Mouse (Mus musculus): ENCODE results near the gene Mcur1.

Mcur1 gene

DNA sequence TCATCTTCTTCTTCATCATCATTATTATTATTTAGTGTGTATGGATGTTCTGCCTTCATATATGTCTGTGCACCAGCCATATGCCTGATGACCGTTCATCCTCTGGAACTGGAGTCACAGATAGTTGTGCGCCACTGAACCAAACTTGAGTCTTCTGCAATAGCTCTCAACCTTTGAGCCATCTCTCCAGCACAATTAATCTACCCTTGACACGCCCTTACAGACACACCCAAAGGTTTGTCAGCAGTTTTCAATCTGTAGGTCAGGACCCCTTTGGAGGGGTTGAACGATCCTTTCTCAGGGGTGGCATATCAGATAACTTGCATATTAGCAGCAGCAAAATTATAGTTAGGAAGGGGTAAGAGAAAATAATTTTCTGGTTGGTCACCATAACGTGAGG lies 4.7 kb upstream of the Mcur1 start:
- DNase-seq (ENCODE audit: low spot score): no peak

DNA sequence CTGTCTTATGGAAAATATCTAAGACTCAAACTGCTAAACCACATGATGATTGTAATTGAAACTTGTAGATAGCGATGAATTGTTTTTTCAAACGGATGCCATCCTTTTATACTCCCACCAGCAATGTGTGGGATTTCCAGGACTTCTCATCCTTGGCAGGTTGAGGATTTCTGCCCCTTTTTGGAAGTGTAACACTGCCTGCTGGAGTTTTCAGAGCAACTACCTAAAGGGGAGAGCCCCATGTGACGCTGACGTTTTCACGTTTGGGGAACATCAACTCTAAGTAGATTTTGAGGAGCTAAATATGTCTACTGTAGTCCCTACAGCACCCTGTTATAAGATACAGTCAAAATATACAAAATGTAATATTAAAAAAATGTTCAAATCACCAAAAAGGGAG lies 2.7 kb upstream of the Mcur1 start:
- DNase-seq (ENCODE audit: low spot score): no peak

DNA sequence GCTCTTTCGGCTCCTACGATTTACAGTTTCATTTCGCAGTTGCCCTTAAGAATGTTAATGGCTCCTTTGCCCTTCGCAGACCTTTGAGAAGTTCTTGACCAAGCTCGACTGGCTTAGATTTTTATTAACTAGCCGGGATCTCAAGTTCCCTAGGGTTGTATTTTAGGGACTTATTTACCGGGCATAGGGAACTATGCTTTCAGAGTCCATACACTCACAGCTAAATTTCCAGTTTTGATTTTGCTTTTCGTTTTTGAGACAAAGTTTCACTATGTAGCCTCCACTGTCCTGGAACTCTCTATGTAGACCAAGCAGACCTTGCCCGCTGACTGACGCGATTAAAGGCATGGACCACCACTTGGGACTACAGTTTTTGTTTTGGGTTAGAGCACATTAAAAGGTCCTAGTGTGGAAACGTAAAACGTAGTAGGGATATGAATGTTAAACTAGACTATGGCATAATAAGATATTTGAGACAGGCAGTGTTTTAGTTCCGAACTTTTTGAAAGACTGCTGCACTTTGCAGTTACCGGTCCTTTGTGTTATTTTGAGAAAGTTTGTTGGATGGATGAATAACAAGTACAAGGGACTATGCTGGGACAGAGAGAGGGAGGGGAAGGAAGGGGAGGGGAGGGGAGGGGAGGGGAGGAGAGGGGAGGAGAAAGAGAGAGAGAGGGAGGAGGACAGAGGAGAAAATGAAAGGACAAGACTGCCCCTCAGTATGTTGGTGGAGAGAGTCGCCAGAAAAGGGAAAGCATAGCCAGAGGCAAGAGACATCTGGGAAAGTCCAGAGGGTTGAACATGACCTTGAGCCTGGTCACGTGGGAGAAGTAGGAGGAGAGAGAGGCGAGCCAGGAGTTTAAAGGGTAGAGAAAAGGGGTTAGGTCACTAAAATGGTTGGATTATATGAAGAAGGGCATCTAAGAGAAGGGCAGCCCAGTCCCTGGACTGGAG lies 744 bp upstream of the Mcur1 start:
- peak; percentile 24 for DNase-seq (ENCODE audit: low spot score)

DNA sequence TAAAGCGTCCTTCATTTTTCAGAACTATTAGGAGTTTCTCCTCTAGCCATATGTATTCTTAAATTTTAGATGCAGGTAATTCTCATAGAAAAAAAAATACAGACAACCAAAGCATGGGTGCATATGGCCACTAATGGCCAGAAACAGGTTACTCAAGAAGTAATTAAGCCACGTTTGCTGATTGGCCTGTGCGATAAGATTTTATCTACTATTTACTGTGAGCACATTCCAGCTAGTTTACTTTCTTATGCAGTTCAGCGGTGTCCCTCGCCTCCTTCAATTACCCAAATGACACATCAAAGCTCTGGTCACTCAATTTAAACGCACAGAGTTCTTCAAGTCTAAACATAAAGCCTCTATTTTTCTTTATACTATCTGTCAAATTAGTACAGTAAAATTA lies 1.0 kb downstream of the Mcur1 start:
- no peak for DNase-seq (ENCODE audit: low spot score)

DNA sequence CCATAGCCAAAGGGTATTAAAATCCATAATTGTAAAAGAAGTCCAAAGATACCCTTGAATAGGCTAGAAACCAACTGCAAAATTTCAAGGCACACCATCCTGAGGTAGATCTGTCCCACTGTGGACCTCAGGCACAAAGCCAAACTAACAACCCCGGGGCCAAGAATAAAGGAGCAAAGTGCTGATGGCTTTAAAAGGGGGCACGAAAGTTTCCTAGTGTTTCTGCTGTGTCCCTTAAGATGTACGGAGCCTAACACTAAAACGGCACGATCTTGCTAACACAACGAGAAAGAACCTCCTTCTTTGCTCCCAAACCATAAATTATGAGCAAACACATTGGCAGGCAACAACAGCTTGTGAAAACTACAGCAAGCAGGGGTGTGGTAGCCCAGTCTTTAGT lies 1.6 kb downstream of the Mcur1 start:
- no peak for DNase-seq (ENCODE audit: low spot score)

DNA sequence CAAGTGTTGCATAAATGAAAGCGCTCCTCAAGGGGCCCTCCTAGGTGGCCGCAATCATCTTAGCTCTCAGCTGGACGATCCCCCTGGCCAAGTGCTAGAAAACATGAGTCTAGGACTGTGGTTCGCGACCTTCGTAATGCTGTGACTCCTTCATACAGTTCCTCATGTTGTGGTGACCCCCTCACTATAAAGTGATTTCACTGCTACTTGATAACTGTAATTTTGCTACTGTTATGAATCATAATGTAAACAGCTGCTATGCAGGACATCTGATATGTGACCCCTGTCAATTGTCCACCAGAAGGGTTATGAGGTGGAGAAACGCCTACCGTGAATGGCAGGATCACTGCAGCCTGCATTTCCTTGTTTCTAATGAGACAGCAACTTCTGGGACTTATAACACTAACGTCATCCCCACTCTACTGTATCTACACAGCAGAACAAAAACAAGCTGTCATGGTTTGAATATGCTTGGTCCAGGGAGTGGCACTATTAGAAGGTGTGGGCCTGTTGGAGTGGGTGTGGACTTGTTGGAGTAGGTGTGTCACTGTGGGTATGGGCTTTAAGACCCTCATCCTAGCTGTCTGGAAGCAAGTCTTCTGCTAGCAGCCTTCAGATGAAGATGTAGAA lies 3.0 kb downstream of the Mcur1 start:
- no peak for DNase-seq (ENCODE audit: low spot score)

DNA sequence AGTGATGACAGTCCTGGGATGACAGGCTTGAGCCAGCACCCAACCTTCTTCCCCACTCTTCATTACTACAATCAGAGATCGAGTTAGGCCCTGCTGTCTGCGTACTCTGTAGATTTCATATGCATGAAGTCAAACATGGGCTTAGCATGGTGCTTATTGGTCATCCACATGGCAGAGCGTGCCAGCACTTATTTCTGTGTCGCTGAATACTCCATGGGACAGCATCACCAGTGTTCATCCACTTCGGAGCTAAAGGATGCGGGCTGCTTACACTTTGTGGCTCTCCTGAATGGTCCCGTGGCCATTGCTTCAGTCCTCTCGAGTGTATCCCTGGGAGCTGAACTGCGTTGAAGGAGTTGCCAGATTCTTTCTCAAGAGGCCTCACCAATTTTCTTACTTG lies 4.7 kb downstream of the Mcur1 start:
- no peak for DNase-seq (ENCODE audit: low spot score)

DNA sequence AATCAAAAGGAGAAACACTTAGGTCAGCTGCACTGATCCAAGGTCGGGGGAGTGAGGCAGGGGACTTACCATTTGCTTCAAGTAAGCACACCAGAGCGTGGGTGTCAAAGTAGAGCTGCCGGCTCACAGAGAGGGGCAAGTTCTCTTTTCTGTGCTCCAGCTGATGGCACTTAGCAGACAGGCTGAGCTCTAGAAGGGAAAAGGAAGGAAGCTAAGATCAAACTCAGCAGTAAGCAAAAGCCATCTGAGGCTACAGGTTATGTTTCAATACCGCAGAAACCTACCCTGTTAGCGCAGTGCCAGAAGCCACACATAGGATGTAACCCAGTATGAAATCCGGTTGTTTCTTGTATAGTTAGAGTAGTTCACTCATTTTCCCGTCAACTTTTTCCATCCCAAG lies 5.2 kb downstream of the Mcur1 start:
- no peak for DNase-seq (ENCODE audit: low spot score)

DNA sequence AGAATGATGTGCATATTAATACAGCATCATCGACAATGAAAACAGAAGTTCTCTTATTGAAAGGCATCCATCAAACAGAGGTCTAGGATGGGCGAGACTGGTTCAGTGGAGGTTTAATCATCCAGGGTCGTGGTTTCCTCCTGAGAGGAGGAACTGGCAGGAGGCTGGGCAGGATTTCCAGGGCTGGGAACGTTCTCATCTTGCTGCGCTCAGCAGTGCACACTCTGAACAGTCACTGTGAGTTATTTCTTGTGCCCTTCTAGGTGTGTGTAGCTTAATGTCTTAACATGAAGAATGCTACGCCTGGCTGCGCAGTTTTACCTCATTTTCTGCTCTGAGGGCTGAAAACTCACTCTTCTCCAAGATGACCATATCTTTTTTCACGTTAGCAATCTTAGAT lies 9.3 kb downstream of the Mcur1 start:
- DNase-seq (ENCODE audit: low spot score): no peak

DNA sequence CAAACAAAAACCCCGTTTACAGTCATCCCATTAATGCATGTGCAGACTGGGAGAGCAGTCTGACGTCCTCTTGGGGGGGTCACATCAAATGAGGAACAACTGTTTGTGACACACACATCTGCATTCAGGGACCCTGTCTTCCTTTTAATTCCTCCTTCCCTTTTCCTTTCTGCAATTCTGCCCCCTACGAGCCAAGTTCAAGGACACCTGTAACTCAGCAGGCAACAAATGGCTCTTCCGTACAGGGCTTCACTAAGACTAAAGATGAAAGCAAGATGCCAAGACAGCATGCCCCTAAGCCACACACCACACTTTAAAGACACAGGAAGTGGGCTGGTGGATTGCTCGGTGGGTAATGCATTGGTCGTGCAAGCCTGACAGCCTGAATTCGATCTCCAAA lies 10.1 kb downstream of the Mcur1 start:
- DNase-seq (ENCODE audit: low spot score): no peak

DNA sequence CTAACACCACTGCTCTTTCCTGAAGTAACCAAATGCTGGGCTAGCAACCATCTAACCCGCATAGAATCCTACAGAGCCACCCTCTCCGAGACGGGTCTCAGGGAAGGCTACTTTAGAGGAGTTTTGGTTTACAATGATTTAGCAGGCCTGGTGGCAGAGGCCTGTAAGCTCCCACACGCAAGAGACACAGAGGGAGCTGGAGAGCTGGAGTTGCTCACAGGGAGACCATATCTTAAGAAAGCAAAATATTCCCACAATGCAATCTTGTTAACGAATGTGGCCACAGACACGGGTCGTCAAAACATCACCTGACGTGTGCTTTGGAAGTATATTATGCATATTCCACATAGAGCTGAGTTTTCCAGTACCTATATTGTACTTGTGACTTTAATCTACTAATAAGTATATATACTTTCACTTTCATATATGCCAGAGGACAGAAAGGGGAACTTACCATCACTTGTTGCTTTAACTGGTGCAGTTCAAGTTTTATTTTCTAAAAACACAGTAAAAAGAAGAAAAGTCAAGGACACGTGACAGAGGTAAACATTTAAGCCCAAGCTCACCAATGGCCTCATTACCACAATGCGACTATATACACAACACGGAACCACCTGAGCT lies 10.8 kb downstream of the Mcur1 start:
- no peak for DNase-seq (ENCODE audit: low spot score)

DNA sequence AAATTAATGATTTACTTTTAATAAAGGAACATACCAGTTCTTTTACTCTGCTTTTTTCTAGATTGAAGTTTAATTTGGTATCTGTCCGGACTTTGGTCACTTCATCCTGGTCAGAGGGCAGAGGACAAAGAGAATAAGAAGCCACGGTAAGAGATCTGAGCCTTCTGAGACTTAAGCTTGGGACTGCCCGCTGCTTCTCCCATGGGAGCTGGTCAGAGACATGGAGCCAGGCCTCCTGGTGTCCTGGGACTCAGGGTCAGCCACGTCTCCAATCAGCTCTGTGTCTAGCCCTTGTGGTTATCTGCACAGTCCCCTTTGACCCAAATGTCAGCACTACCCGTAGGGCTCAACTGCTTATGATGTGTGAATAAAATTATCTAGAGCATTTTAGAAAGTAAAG lies 11.4 kb downstream of the Mcur1 start:
- DNase-seq (ENCODE audit: low spot score): no peak

DNA sequence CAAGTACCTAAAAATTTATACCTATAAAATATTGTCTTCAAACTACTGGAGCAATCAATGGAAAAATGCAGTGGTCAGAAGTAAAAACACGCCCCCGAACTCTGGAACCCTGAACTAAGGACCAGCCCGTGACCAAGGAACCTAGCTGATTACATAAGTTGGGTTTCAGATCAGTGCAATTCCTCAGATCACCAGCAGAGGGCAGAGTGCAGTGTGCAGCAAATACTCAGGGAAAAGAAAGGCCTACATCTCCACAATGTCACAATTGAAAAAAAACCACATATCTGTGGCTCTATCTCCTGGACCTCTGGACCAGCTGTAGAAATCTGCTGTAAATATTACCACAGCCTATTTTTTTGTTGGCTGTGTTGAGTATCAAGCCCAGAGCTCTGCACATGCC lies 13.1 kb downstream of the Mcur1 start:
- DNase-seq (ENCODE audit: low spot score): peak; percentile 79

DNA sequence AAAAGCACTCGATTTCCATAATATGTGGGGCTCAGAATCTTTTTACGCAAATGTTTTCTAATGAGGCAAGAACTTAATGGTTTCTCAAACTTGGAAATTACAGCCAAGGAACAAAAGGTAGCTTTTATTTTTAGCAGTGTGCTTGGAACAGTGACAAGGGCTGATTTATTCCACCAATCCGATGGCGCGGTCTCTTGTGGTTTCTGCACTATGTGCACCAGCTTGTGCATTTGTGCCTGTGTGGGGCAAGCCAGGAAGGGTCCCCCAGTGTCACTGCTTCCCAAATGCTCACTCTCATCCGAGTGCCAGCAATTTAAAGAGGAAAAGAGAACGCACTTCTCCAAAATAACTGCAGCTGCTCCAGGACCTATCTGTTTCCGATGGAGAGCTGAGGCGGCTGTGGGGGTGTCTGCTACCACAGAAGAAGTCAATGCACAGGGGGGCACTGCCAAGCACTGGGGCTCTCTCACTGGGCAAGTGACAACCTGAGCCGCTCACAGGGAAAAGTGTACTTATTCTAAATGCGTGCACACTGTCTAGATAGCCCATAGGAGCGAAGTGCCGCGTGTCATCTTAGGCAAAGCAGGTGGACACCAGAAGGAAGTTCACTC lies 19.7 kb downstream of the Mcur1 start:
- DNase-seq (ENCODE audit: low spot score): no peak

DNA sequence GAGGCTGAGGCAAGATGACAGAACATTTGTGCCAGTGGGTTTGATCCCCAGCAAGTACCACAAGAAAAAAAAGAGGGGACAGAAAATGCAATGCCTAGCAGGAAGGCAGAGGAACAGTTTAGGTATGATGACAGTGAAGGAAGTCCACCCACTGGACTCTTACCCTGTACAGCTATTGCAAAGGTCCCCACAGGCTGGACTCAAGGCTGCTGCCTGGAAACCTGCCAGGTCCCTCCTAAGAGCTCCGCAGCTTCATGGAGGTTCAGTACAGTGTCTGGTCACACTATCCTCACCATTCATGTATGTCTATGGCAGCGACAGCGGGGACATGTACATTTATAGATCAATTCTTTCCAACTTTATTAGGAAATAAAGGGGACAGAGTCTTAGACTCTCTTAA lies 20.6 kb downstream of the Mcur1 start:
- no peak for DNase-seq (ENCODE audit: low spot score)

DNA sequence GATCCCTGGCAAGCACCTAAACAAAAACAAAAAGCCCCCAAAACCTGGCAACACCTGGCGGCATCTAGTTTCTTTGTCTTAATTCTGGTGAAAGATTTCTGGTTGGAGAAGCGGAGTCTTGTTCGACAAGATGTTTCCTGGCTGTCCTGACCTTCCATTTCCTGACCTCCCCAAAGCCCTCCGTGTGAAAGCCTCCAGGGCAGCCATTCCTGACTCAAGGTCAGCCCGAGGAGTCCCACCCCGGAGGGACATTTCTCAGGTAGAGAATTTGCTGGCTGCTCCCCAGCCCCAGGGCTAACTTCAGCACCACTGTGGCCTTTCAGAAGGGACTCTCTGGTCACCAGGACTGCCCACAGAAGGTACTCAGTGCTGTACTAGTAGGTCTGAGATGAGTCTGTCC lies 22.1 kb downstream of the Mcur1 start:
- no peak for DNase-seq (ENCODE audit: low spot score)

DNA sequence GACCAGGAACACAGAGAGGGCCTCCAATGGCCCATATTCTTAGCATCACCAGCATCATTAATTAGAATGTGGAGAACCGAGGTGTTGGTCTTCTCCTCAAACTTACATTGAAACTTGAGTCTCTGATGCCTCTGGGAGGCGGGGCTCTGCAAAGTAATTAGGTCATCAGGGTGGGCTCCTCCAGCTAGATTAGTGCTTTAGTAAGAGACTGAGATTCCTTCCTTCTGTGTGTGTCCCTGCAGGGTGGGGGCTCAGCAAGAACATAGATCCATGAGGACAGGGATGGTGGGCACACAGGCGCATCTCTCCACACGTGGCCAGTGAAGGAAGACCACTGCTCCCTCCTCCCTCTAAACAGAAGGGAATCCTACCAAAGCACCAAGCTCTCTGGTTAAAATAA lies 26.0 kb downstream of the Mcur1 start:
- DNase-seq (ENCODE audit: low spot score): no peak

DNA sequence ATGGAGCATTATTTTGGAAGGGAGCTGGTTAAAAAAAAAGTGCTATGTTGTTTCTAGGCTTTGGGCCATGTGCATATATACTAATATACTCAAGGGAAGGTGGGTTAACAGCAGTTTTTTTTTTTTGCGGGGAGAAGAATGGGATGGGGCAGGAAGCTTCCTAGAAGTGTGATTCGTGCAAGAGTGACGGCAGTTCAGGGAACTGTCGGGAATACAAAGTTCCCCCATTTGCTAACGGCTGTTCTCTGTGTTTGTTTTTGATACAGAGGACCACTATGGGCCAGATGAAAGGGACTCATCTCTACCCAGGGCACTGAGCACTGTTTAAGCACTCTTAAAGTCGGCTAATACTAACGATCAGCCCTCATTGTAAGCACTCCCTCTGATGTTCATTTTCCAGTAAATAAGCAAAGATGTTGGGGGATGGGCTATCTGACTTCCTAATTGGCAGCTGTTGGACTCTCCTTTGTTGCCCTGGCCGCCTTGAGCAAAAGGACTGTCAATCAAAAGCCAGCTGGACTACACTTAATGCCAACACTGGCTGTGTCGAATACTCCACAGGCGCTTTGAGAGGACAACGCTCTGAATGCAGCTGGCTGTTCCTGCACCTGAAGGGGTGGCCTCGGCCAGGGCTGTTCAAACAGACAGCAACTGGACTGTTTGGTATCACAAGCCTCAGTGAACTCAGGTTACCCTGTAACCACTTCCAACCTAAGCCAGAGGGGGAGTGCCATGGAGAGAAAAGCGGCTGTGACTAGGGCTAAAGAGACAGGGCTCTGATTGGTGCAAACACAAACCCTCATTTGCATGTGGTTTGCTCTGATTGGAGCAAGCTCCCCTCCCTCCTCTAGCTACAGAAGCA lies 28.9 kb downstream of the Mcur1 start:
- no peak for DNase-seq (ENCODE audit: low spot score)

DNA sequence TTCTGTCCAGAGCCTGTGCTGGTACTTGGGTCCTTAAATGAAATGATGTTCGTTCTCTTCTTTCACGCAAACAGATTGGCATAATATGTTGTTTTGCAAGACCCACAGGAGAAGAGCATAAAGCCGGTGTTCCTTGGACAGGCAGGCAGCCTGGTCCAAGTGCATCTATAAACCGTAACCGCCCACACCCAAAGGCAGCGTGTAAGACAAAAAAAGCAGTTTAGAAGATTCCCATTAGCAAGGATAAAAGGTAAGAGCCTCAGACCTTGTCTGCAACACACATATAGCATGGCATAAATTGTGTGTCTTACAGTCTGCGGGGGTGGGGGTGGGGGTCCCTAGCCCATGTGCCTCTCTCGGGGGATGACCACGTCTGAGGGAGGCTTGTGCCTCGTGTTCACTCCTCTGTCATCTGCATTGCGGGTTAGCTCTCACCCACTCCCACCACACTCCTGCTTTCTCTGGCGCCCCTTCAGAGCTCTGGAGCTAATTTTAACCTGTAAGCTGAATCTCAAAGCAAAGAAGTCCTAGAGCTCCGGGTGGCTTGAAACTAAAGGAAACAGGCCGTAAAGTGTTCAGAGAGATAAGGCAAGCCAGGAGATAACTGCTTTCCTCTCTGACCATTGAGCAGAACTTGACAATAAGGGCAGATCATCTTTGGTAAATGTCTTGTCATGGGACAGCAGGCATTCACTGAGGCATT lies 29.7 kb downstream of the Mcur1 start:
- no peak for DNase-seq (ENCODE audit: low spot score)

DNA sequence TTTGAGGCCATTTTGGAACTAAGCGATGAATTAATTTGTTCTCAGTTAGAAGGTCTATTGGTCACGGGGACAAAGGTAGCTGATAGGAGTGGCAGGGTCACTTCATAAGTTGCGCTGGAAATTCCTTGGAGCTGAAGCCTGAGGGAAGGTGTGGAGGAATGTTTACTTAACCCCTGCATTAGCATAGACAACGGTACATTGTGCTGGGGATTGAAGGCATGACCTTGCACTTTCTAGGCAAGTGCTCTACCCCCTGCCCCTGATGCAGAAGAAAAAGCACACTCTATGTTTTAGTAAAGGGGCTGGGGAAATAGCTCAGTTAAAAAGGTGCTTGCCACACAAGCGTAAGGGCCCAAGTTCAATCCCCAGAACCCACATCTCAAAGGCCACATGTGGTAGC lies 33.7 kb downstream of the Mcur1 start:
- no peak for DNase-seq (ENCODE audit: low spot score)
